Mouse (Mus musculus): ENCODE results near the gene Pomc. TPM values are rescaled to one million over a fixed set of nuclear protein-coding genes. Genes with fewer than 3 reads are reported as not detected.

Gene Pomc
- polyA plus RNA-seq, 1 experiment from 2014 or later = 2.4 TPM

GRCm38 (mm10) chr12:4008731-4009130, 54.0 kb downstream of the Pomc start:
- Histone ChIP-seq H3K27ac (ENCODE audit: low read length) (no peak overlapping the region), H3K4me2 (ENCODE audit: low read depth, low read length) (no peak overlapping the region), H3K27me3 (replicated peaks; ENCODE audit: control insufficient read depth, insufficient read depth, low read length) (no peaks in the 10 kb centered on the region), H3K36me3 (ENCODE audit: control insufficient read depth, insufficient read depth, low read length) (no peaks in the 10 kb centered on the region), H3K4me1 (ENCODE audit: control insufficient read depth, insufficient read depth, low read length) (peaks cover 5% of the 10 kb centered on the region), H3K9me3 (ENCODE audit: control insufficient read depth, low read length) (no peaks in the 10 kb centered on the region), H3K4me3 (ENCODE audit: low read length) (no peak overlapping the region), H3K9ac (ENCODE audit: low read depth, low read length) (no peak overlapping the region)
- ATAC-seq = no peak
- 77% methylated on average over 12 of the region's 12 CpGs for WGBS

Other genes starting within 250 kb of the Pomc start
- gene Dnmt3a, start 148.9 kb upstream of the Pomc start, polyA plus RNA-seq (2015; fragmentation: Nextera tagmentation; extraction: Ambion mirVana) = 52.8 and 53.8 TPM in 2 replicates
- gene Efr3b, start 84.0 kb downstream of the Pomc start, polyA plus RNA-seq (2015; fragmentation: Nextera tagmentation; extraction: Ambion mirVana) = 2.6 and 3.2 TPM in 2 replicates
- 3.7 and 3.9 TPM in 2 replicates for gene Dnajc27, start 127.6 kb downstream of the Pomc start, polyA plus RNA-seq (2015; fragmentation: Nextera tagmentation; extraction: Ambion mirVana)
- 5.0 and 5.4 TPM in 2 replicates for gene Adcy3, start 178.2 kb downstream of the Pomc start, polyA plus RNA-seq (2015; fragmentation: Nextera tagmentation; extraction: Ambion mirVana)